Mouse (Mus musculus) stomach, adult 2 months (tissue): ENCODE results near the gene Vps35. TPM values are rescaled to one million over a fixed set of nuclear protein-coding genes. Genes with fewer than 3 reads are reported as not detected.

ENCODE experiments used
- polyA plus RNA-seq: library from polyadenylated mRNA; depleted of rRNA; stranded (reverse); fragments of >200 nt; gene quantifications from 2 replicates; pipeline ENCODE4 v1.2.3, GENCODE M21; 2012; rRNA removed

Gene Vps35
- polyA plus RNA-seq = 1.6 and 2.3 TPM in 2 replicates

DNA sequence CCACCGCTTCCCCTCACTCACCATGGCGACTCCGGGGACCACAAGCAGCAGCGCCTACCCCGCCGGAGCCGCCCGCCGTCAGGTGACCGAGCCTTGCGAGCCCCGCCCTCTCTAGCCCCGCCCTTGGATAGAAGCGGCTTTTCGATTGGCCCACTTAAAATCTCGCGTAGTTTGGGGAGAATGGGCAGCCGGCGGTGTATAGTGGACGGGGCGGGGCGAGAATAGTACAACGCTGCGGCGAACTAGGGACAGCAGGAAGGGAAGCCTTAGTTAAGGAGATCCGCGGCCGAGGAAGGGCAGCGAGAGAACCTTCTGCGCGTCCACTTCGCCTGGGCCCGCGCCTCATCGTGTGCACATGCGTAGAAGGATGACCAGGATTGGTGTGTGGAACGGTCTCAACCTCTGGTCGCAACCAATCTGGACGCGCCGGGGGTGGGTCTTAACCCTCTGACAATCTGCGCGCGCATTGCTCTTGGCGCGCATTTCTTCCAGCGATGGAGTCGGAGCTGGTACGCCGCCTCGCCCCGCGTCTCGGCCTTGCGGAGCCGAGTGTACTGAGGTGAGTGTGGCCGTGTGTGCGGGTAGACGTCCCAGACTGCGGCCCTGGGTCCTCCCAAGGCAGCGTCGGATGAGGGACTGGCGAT, at the start of gene Vps35, which contains the start of gene Orc6:
Vps35 (minus strand) TSS at position 369 of the 644 bp plus-strand sequence.
Orc6 (plus strand) TSS at position 199 of the 644 bp plus-strand sequence.

DNA sequence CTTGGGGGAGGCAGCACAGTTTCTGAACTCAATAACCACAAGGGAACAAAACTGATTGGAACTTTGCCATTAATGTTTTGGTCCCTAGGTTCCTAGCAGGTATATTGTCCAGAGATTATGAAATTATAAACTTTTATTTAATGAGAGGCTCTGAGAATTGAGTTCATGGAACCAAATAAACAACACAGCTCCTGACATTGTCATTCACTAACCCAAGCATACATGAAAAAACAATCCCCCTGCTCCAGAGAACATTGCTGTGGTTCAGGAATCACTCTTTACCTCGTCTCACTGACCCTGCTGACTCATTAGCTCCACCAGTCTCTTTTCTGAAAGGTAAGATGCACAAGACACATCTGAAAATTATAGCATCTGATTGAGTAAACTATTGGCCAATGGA, 73.9 kb downstream of the Vps35 start, which contains the start of gene Olfr371:
Olfr371 (plus strand) TSS at position 301 of the 400 bp plus-strand sequence.

Other genes starting within 250 kb of the Vps35 start
- gene Fbxw9, start 239.7 kb downstream of the Vps35 start, polyA plus RNA-seq = 31.9 and 42.6 TPM in 2 replicates
- gene Gm5741, start 231.8 kb downstream of the Vps35 start, polyA plus RNA-seq = 1.2 and 1.7 TPM in 2 replicates
- gene Dhps, start 228.0 kb downstream of the Vps35 start, polyA plus RNA-seq = 23.1 and 46.6 TPM in 2 replicates
- 67.2 and 75.2 TPM in 2 replicates for gene Wdr83os, start 219.1 kb downstream of the Vps35 start, polyA plus RNA-seq
- 8.4 and 11.5 TPM in 2 replicates for gene Wdr83, start 218.5 kb downstream of the Vps35 start, polyA plus RNA-seq
- 21.5 and 23.4 TPM in 2 replicates for gene Man2b1, start 216.5 kb downstream of the Vps35 start, polyA plus RNA-seq
- 0.05 and 0.06 TPM in 2 replicates for gene Zfp791, start 176.7 kb downstream of the Vps35 start, polyA plus RNA-seq
- not detected in 2 replicates for gene Cks1brt, start 147.9 kb downstream of the Vps35 start, polyA plus RNA-seq
- gene Olfr371, start 73.8 kb downstream of the Vps35 start, polyA plus RNA-seq = not detected in 2 replicates
- gene Orc6, start 170 bp downstream of the Vps35 start, polyA plus RNA-seq = 2.2 and 2.4 TPM in 2 replicates
- gene Mylk3, start 86.5 kb upstream of the Vps35 start, polyA plus RNA-seq = 0.10 and 0.37 TPM in 2 replicates
- gene 4921524J17Rik, start 133.0 kb upstream of the Vps35 start, polyA plus RNA-seq = 0.51 and 1.2 TPM in 2 replicates
- 39.5 and 94.7 TPM in 2 replicates for gene Gpt2, start 192.8 kb upstream of the Vps35 start, polyA plus RNA-seq